Mouse (Mus musculus) WW6 (cell line): Measurements from ENCODE around the gene Slc17a9.
"Not testable (repeated sequence)": the region's sequence is repeated elsewhere in the genome, so short reads cannot be mapped to it uniquely, and the experiment has no call there.

ENCODE experiments used
- DNase-seq: peaks from one replicate; pipeline ENCODE4 v3.0.0-alpha.2; 2013; ENCODE audit warnings: low read depth, low spot score

Gene Slc17a9

DNA sequence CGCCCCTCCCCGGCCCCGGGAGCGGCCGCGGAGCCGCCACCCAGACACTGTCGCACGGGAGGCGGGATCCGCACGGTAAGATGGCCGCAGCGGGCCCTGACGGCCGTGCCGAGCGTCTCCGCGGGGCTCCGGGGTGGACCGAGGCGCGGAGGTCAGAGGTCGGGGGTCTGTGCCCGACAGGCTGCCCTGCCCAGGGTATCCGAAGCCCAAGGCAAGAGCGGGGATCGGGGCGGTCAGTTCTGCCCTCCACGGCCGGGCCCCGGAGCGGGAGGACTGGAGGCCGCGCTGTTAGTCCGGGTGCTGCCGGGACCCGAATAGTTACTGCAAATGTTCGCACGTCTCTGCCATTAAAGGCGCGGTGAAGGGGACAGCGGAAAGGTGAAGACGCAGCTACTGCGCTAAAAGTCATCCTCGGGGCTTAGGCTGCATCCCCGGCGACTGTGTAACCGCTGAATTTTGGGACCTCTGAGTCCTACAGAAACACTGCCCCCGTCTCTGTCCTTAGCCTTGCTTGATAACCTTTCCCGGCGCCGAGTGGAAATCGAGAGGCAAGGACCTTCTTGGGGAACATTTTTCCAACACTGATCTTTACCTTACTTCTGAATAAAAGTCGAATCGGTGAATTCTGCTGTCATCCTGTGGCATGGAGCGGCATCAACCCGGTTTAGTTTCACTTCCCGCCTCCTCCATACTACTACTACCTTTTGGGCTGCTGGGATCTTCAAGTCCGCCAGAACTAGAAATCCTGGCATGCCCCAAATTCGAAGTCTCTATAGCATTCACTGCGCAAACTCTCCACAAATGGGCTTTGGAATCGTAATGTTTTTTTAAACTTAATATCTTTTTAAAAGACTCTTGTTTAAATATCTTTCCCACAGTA is 14.5 kb upstream of the Slc17a9 start:
- DNase-seq: no peak

DNA sequence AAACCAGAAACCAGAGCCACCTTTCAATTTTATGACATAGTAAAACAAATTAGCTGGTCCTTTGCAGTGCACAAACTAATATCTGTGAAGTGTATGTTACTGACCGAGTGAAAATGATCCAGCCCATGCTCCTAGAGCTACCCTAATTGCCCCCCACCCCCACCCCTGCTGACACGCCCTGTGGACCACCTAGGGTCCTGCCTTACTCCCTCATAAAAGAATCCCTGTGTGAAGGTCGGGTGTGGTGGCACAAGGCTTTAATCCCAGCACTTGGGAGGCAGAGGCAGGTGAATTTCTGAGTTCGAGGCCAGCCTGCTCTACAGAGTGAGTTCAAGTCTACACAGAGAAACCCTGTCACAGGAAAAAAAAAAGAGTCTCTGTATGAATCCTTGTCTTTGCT is 13.5 kb upstream of the Slc17a9 start:
- no peak for DNase-seq

DNA sequence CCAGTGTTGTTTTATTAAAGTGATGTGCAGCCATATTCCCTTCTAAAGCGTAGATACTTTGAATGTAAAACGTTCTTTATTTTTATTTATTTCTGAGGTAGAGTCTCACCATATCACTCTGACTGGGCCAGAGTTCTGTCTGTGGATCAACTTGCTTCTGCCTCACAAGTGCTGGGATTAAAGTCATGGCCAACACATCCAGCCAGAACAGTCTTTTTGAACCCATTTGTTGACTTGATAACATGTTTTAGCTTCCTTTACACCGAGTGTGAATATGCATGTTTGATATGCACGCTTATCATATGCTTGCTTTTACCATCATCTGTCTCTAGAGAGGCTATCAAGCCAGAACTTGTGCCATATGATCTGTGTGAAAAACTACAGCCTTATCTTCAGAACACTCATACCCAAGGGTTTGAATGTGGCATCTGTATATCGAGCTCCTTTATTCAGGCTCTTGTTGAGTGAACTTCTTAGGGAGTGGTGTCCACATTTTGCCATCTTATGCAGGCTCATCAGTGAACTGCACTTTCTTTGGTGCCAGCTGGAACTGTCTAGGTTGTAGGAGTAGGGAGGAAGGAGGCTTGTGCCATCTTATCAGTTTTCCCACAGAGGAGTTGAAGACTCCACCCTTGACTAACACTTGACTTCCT is 12.9 kb upstream of the Slc17a9 start:
- DNase-seq: no peak

DNA sequence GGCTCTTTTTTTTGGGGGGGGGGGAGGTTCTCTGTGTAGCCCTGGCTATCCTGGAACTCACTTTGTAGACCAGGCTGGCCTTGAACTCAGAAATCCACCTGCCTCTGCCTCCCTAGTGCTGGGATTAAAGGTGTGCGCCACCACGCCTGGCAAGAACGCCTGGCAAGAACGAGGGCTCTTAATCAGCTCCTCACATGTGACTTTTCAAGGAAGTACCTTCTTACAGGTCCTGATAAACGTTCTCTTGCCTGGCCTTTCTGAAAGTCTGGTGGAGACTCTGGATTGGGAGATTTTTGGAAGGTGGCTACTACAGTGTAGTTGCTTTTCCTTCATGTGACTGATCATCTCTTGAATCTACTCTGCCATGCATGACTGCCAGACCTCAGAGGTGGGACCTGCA is 2.3 kb upstream of the Slc17a9 start:
- not testable (repeated sequence) for DNase-seq

DNA sequence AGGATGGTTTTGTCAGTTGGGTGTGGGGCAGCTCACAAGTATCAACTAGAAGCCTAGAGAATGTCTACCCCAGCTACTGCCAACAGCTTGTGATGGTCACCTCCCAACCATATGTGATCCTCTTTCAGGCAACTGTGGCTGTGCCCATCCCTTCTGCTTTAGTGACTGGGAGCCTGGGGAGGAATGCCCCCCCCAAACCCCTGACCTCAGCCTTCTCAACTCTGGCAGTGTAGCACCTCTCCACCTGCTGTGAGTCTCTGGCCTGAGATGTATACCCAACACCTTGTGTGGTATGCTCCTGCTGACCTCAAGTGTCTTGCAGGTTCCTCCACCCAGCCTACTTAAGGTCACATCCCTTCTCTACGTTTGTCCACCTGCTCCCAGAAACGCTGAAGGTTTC is 1.2 kb upstream of the Slc17a9 start:
- no peak for DNase-seq

DNA sequence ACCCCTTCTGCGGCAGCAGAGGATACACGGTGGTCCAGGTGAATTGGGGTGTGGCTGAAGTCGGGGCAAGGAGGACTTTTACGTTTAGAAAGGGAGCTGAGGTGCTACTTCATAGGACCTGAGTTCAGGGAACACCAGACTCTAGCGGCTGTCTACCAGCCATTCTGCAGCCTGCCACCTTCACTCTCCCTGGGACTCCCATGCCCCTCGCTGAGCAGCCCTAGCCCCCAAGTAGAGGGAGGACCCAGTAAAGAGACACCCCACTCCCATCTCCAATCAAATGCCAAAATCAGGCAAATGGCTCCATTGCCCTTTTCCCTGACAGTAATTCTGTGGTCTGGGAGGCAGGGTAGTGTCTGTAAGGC is 333 bp downstream of the Slc17a9 start:
- DNase-seq: no peak

DNA sequence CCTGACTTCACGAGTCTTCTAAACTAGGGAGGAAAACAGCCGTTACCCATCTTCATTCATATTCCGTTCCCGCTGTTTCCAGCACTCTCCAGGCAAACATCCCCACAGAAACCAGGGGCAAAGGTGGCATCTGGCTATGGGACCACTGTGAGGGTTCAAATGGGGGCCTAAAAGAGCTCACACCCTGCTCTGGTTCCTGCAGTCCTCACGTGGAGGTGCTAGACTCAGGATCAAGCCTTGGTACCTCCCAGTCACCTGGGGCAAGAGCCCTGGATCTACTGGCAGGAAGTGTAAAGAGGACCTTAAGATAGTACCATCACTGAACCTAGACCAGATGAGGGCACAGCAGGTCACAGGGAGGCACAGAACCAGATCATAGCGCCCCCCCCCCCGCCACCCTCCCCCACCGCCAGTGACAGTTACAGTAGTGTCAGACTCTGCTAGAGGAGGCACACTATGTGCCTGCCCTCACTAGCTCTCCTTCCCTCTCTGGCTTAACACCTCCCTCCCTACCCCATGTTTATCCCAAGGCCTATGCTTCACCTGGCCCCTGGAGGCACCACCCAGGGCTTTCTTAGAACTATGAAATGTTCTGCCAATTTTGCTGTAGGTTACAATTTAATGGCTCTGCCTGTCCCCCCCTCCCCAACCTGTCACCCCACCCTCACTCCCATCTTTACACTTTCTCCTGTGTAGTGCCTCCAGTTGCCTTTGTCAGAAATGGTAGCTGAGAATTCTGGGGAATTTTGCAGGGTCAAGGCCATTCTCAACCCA is 980 bp downstream of the Slc17a9 start:
- DNase-seq: no peak

DNA sequence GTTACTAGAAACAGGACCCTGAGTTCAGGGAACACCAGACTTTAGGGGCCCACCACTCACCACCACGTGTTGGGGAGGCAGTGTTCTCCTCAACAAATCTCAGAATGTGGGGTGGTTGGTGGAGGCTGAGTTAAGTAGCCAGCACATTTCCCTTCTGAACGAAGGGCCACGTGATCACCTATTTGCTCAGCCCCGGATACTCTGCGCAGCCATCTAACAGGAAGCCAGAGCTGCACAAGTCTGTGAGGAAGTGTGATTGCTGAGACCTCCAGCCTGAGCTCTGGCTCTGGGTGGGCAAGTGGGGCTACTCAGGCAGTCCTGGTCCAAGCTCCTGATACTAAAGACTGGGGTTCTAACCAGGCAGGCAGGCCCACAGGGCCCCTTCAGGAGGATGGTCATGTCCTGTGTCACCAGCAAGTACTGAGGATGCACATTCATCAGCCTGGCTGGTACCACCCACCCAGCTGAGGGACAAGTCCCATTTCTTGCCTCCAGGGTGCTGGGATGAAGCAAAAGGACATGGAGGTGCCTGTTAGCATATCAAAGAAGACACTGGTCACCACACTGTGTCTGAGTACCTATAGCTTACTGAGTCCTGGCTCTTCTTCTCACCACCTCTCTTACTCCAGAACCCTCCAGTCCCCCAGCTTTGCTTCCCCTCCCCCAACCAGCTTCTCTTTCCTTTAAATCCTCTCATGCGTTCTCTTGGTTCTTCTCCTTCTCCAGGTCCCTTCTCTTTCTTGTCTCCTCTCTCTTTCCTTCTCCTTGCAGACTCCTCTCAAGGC is 1.8 kb downstream of the Slc17a9 start:
- no peak for DNase-seq

DNA sequence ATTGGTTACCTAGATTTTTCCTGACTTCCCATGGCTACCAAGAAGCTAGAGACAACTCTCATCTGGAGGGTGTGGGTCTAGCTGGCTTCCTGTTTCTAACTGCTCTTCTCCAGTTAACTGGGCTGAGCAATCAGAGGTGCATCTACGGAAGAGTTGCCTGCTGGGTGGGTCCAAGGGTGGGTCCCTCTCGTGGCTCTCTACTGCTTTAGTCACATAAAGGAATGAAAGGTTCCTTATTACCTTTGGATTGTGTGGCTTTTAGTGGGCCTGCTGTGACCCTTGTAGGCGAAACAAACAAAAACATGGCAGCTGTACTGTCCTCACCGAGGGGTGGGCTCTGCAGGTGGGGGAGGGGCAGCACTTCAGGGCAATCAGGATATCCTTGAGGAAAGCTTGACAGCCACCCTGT is 2.6 kb downstream of the Slc17a9 start:
- DNase-seq: peak; percentile 80

DNA sequence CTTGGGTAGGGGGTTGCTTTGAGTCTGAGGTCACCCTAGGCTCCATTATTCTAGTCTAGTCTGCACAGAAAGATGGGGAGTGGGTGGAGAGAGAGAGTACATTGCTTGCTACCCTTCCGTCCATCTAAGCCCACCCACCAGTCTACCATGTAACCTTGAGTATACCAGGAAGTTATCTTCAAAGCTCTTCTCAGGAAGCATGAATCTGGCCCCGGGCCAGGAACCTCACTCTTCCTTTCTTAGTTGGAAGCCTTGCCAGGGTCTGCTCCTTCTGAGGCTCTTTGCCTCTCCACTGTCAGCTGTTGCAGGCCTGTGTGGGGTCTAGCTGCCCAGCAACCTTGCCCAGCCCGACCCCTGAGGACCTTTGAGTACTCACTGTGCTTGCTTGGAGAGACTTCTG is 6.0 kb downstream of the Slc17a9 start:
- DNase-seq: no peak

DNA sequence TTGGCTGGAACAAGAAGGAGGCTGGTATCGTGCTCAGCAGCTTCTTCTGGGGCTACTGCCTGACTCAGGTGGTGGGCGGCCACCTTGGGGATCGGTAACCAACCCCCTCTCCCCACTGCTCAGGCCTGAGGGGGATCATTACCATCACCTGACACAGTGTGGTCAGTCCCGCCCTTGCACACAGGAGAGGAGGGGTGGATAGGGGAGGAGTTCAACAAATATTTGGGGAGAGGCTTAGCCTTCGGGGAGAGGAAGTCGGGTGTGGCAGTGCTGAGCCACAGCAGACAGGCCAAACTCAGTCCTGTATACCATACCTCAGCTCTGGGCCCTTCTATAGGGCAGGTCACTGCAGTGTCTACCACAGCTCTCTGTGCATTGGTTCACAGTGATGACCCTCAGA is 6.9 kb downstream of the Slc17a9 start:
- no peak for DNase-seq

DNA sequence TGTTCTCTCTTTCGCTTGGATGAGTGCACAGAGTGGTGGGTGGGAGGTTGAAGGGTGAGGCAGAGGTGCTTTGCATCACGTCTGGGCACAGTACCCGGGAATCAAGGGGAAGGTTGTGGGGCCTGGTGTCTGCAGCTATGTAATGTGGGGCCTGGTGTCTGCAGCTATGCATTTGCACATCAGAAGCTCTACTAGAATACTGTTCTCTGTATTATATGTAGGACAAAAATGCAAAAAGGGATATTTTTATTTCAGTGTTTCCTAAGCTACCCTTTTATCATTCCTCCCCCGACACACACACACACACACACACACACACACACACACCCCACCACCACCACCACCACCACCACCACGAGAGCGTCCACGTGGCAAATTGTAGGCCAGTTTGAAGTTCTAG is 10.2 kb downstream of the Slc17a9 start:
- no peak for DNase-seq

DNA sequence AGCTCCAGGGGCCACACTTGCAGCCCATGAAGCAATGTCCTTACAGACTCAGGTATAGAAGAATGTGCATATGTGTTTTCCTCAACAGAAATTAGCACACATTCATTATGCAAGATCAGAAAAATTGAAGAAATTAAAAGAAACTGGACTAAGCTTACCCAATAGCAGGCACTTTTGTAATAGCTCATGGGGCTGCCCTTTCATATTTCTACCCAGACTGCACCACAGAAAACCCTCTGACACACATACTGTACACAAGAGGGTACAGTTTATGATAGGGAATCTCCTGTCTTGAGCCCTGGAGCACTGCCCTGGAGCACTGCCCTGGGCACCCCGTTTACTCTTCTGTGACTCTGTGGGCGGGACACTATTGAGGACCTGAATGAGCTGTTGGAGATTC is 12.9 kb downstream of the Slc17a9 start:
- no peak for DNase-seq

DNA sequence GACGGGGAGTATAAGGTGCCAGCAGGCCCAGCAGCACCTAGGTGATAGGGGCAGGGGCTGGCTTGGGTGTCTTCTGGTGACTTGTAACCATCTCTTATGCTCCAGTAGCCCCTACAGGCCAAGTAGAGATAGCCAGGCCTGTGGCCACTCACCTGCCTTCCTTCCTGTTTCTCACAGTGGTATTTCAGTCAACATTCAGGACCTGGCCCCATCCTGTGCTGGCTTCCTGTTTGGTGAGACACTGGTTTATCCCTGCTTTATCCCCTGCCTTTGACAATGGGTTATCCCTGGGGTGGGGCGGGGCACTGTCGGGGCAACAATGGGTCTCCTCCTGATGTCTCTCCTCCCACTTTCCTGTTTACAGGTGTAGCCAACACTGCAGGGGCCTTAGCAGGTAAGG is 15.3 kb downstream of the Slc17a9 start:
- peak; percentile 66 for DNase-seq

DNA sequence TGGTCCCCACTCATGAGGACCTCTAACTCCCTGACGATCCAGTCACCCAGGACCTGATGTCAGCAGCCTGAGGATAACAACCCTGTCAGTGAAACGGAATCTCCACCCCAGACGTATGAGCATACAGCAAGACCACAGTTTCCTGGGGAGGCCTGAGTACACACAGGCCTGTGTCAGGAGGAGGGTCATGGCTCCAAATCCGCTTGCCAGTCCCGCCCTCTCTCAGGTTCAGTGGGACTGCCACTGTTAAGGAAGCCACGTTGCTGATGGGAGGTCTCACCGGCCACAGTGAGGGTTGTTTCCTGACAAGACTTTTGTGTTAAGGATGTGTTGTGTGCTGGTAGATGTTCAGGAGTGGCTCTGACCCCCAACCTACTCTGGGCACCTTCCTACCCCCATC is 16.4 kb downstream of the Slc17a9 start:
- DNase-seq: no peak

DNA sequence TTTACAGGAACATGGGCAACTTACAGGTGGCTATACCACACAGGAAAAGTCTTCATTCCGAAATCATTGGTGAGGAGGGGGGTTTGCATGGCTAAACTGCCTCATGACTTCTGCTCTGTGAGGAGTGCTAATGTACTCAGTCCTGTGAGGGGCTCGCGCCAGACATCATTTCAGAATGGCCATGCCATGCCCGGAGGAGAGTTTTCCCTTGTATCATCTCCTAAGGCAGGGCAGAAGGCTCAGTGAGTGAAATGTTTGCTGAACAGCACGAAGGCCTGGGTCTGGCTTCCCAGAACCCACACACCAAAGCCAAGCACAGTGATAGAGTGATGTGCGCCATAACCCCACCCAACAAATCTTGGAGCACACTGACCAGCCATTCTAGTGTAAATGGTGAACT is 17.8 kb downstream of the Slc17a9 start:
- no peak for DNase-seq

DNA sequence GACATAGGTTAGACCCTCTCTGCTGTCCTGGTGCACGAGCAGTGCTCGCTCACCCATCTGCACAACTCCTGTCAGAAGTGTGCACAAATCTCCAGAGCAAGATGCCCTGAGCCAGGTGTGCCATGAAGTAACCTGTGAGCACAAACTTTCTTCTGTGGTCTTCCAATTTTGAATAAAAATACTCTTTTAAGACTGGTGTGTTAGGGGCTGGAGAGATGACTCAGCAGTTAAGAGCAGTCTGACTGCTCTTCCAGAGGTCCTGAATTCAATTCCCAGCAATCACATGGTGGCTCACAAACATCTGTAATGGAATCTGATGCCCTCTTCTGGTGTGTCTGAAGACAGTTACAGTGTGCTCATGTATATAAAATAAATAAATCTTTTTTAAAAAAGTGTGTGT is 18.3 kb downstream of the Slc17a9 start:
- no peak for DNase-seq

DNA sequence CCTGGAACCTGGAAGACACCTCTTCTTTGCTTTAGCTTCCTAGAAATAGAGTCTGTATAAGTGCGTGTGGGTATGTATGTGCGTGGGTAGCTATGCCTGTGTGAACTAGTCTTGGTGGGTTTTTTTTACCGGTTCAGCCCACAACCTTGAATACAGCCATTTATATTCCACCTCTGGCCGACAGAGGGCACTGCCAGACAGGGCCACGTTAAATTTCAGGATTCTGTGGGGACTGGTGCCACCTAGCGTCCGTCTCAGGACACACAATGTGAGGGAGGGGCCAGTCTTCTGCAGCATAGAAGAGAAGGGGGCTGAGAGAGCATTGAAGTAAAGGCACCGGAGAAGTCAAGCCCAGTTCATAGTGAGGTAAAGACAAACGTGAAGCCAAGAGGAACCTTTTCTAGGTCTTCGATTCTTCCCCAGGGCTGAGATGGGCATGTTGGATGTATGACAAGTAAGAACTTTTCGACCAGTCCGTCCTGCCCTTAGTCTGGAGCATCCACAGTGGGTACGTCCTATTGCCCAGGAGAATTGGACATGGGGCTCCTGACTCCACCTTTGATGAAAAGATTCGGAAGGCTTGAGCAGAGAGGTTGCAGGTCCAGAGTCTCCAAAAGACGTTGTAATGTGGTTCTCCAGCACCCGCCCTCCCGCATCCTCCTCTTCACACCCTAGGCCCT is 20.3 kb downstream of the Slc17a9 start:
- DNase-seq: peak; percentile 61

DNA sequence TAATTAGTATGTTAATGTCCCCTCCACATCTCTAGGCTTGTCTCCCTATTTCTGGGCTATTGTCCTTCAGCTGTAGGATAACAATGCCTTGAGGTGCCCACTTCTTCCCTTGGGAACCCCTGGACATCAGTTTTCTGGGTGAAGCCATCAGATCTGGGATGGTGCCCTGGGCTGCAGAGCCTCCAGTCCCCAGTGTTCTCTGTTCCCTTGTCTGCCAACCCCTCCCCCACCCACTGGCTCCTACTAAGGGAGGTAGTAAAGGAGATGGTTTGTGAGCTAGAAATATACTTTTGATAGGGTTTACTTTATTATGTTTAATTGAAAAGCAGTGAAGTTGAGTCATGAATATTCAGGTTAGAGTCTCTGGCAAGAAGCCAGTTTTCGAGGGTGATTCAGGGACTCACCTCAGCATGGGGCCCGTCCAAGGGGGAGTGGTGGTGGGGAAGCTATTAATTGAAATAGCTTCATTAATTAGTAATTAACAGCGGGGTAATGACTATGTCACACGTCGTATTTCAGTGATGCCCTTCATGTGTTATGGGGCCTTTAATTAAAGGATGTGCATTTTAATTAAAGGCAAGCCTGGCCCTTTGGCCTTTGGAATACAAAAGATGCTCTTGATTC is 21.6 kb downstream of the Slc17a9 start:
- DNase-seq: no peak

DNA sequence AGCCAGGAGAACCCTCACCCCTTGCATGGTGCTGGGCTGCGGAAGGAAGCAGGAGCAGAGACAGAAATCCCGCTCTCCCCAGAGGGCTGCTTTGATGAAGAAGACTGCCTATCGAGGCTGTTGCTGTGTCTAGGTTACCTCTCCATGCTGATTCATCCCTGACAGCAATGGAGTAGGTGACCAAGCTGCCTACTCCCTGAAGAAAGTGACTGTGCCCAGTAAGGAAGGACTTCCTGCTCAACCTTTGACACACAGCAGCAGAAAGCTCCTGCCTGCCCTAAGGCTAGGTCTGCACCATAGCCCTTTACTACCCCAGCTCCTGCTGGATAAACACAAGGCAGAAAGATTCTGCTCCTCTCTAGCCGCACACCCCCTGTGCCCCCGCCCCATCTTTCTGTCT is 23.8 kb downstream of the Slc17a9 start:
- DNase-seq: no peak
